Mouse (Mus musculus) heart, adult 11 months (tissue): Measurements from ENCODE around the gene Mtfr1l.

Source experiments
- DNase-seq: peaks from one replicate; pipeline ENCODE4 v3.0.0; 2022

Mtfr1l gene

DNA sequence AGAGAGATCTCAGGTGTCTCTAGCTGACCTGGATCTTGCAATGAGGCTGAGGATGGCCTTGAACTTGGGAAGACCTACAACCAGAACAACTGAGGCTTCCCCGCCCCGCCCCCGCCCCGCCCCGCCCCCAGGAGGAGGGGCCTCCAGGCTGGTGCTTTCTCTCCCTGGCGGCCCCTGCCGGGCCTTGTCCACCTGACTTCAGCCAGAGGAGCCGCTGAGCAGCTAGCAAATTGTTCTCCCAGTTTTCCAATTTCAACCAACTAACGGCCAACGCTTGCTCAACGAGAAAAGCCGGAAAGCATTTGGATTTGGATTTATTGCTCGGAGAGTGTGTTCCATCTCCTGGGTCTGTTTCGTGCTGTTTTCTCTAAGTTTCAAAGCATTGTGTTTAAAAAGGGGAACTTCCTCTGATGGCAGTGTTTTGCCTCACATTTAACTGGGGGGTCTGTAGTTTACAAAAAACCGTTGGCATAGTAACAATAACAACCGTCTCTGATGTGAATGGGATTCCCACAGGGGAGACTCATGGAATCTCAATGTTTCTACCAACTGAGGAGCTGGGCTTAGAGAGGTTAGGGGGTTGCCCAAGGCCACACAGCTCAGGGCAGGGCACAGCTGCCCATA lies 22.6 kb upstream of the Mtfr1l start:
- no peak for DNase-seq

DNA sequence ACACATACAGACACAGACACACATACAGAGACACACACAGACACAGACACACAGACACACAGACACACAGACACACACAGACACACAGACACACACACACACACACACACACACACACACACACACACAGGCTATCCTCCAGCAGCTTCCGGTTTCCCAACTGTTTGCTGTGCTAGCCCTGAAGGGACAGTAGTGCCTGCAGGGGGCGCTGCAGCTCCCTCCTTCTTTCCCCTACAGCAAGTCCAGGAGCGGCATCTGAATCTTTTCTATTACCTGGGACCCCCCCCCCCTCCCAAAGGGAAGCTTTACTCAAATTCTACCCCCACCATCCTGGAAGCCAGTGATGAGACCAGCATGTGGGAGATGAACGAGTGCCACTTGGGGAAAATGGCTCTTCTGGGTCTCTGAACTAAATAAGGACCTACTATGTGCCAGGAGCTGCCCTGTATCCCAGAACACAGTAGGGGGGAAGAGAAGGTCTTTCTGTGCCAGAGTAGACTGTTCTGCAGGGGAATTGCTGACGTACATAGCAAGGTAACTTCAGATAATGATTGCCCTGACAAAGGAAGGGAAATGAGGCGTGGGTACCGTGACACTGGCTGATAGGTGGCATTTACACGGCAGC lies 20.9 kb upstream of the Mtfr1l start:
- no peak for DNase-seq

DNA sequence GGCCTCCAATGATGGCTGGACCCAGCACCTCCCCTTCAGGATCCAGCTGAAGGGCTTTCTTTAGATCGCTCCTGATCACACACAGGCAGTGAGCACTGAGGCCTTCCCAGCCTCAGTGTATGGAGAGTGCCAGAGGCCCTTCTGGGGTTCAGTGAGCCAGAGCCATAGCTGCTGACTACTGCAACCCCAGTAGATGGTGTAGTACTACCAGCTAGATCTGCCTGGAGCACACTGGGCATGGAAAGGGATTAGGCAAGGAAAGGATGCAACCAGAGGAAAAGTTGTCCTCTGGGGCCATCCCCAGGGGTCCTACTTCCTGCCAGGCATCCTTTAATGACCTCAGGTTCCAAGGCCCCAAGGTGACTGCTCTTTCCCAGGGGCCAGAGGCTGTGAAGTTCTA lies 18.4 kb upstream of the Mtfr1l start:
- no peak for DNase-seq

DNA sequence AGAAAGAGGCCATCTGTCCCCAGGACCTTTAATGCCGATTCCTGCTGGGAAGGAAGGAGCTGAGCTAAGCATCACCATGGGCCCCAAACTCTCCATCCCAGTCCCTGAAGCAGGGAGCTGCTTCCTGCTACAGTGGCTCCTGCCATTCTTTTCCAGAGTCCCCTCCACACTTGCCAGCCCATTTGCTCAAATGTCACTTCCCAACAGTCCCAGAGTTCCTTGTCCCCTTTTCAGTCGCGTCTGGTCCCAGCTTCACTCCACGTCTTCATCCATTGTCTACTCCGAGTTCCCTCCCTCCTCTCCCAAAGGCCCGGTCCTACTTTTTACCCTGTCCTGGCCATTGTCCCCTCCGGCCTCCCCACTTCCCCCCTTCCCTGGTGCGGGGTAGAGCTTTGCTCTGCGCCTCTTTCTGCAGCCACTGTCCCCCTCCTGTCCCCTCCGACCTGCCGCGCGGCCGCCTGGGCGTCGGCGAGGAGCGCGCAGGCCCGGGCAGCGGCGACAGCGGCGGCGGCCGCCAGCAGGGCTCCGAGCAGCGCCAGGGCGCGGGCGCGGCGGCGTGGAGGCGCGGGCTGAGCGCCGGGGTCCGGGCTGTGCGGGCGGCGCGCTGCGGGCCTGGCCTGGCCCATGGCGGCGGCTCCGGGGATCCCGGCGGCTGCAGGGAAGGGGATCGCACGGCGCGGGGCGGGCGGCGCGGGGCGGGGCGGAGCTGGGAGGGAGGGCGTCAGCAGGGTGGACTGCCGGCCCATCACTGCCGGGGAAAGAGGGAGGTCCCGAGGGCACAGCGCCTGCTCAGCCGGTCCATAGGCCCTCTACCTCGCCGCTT lies 16.5 kb upstream of the Mtfr1l start, which contains the start of gene Selenon:
TSS of gene Selenon (minus strand) at position 673 of the 823 bp plus-strand sequence.
- DNase-seq: peak; percentile 99

DNA sequence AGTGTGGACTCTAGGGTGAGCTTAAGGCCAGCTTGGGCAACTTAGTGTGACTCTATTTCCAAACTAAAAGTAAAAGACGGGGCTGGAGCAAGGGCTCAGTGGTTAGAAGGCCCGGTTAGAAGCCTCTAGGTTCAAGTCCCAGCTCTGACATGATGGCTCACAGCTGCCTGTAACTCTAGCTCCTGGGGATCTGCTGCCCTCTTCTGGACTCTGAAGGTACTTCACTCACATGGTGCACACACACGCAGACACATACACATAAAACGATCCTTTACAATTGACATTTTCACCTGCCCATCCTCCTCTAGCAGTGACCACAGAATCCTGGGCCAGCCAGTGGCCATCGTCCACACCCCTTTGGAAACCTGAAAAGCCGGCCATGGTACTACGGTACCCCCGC lies 14.7 kb upstream of the Mtfr1l start:
- DNase-seq: no peak

DNA sequence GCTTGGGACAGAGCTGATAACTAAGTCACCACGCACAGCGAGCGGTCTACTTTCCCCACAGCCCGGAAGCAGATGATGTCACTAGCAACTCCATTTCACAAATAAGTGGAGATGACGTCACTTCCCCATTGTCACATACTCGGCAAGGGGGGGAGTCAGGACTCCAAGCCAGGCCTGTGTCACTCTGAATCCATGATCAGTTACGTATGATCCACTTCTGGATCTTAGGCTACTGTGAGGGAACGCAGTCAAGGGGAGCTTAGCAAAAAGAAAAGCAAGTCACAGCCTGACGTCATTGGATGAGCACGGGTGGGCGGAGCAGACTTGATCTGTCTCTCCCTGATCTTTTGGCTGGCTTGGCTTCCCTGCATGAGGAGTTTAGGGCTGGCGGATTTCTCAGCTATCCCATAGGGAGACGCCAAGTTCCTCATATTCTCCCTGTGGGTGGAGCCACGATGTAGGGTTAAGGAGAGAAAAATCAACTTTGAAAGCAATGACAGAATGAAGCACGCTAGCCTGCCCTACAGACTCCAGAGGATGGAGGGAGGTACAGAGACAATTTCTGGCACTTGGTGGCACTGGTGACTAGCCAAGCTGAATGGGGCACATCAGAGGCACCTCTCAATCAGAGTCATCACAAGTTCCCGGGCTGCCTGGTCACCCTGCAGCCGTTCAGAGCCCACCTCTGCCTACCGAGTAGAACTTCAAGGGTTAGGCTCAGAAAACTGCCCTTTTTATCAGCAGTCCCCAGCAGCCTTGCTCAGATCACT lies 13.2 kb upstream of the Mtfr1l start:
- peak; percentile 96 for DNase-seq

DNA sequence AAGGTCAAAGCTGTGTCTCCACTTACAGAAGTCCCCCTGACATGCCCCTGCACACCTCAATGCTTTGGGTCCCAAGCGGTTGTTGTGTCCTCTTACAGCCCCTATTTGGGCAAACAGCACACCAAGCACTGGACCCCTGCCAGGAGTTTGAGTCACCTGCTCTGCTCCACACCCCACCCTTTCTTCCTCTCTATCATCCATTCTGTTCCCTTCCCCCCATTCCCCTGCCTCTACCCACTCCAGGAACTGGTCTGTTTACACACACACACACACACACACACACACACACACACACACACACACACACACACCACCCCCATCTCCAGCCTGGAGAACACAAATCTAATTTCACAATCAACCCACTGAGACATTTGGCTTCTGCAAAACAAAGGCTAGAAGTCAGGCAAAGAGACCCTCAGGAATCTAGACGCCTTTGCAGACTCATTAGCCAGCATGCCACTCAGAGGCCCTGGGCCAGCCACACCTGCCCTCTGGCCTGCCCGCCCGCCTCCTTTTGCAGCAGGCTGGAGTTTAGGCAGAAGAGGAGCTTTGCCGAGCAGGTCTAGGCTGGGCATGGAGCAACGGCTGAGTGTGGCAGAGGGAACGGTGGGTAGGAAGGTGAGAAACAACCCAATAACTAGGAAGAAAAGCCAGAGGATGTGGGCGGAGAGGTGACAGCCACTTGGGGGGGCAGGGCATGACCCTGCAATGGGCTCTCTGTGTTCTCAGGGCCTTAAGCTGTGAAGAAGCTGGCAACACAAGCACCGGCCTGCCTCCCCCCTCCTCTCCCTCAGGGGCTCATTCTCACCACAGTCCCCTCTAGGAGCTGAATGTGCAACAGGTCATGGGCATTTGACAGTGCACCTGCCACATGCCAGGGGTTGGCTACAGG lies 11.9 kb upstream of the Mtfr1l start:
- no peak for DNase-seq

DNA sequence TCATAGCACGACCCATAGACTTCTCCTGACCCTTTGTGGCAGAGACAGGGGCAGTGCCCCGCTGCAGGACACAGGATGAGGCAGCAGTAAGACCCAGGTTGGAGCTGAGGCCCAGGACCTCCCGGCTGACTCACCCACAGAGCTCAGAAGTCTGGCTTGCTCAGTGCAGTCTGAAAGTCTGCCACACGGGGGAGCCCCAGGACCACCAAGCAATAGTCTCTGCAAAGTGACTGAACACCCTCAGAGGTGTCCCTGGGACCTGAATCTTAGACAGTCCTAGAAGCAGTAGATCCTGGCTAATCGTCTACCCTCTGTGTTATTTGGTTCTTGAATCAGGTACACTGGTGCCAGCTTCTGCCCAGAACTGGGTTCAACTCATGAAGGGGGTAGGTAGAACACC lies 8.1 kb upstream of the Mtfr1l start:
- peak; percentile 98 for DNase-seq

DNA sequence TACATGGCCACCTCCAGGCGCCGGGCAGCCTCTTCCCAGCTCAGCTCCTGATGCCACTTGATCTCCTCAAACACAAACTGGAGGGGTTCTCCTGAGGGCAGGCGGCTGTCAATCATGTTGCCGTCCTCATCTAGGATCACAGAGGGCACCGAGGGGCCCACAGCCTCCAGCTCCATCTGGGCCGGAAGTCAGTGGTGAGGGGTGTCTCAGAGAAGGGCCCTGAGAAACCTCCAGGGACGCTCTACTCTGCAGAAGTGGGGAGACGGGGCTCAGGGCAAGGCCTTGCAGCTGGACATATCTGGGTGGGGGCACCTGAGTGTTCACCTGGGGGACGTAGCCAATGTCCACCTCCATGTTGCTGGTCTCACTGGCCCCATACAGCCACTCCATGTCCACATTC lies 7.5 kb upstream of the Mtfr1l start:
- DNase-seq: no peak

DNA sequence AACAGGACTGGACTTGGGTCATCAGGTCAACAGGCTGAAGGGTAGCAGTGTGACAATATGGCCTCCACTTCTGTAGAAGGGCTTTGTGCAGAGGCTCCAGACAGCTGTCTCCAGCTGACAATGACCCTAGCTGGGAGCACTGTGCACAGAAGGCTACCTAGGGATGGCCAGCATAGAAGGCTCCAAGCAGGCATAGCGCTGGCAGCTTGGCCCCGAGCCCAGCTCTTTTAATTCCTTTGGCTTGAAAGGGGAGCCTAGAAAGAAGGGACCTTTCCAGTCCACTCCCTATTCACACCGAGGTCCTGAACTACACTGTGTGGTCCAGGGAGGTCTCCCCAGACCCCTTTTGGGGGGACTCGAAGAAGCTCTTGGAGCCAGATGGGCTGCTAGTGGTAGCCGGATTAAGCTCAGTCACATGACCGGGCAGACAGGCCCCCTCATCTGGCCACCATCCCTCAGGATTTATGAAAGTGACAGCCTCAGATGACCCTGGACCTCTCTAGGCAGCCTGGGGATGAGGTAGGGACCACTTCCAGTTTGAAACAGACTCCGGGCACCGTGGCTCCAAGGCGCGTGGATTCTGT lies 3.9 kb upstream of the Mtfr1l start:
- DNase-seq: peak; percentile 88

DNA sequence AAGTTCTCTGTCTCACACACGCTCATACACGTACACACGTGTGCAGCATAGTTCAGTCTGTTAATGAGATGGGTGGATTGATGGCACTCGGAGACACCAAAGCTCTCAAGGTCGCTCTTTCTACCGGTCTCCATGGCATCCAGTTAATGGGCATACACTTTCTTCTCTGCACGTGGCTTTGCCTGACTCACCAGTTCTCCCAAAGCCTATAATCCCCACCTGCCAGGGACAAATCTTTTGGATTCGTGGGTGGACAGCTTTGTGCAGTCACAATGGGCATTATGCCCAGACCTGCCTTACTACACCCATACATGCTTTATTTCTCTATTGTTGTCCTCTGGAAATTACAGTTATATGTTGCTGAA lies 582 bp upstream of the Mtfr1l start:
- DNase-seq: no peak

DNA sequence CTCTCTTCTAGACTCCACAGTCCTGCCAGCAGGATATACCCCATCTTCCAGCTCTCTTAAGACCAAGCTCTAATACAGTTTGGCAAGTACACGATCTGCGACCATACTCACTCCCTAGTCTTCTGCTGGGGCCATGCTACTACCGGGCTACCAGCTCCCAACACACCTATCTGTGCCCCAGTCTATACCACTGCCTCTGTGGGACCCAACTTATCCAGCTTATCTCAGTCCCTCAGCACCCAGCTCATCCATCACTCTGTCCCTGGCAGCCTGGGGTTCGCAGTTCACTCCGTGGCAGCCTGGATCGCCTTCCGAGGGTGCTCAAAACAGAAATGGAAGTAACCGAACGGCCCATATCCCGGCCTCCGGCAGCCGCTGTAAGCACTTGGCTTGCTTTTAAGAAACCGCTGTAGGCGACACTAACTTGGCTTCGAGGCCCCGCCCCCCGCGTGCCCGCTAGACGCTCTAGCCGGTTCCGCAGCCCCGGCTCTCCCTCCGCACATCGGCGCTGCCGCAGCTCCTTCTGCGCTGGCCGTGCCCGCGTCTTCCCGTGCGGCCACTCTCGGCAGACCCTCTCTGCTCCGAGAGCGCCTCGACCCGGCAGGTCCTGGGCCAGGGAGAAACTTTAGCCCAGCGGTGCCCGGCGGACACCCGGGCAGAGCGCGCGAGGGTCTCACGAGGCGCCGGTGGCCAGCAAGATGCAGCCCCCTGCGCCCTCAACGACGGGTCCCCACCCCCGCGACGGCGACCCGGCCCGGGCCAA lies 882 bp downstream of the Mtfr1l start:
- DNase-seq: peak; percentile 97

DNA sequence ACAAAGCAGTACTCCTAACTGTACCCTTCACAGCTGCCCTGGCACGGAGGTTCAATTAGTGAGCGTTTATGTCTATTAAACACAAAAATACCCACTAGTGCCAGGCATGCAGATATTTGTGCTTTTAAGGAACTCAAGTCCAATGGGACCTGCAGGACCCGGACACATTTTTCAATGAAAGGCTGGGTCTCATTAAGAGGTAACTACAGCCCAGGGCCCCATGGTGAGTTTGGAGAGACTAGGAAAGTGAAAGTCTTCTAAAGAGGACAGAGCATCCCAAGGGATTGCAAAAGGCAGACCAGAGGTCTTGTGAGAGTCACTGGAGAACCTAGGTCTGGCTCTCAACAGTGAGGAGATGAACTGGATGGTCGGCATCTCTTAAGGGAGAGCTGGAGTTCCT lies 1.8 kb downstream of the Mtfr1l start:
- DNase-seq: peak; percentile 91

DNA sequence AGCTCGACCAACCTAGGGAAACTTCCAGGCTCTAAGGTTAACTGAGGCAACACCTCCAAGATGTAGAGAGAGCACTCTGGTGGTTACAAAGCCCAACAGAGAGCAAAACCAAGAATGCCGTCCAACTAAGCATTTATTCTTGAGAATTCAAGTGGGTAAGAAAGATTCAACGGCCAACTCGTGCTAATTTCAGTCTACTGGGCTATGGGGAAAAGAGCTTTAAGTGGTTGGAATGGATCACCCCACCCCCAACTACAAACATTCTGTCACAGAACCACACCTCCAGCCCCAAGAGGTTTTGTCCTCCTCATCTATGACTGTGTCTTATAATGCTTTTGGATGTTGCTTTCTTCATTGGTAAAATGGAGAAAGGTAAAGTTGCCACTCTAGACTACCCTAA lies 2.3 kb downstream of the Mtfr1l start:
- no peak for DNase-seq

DNA sequence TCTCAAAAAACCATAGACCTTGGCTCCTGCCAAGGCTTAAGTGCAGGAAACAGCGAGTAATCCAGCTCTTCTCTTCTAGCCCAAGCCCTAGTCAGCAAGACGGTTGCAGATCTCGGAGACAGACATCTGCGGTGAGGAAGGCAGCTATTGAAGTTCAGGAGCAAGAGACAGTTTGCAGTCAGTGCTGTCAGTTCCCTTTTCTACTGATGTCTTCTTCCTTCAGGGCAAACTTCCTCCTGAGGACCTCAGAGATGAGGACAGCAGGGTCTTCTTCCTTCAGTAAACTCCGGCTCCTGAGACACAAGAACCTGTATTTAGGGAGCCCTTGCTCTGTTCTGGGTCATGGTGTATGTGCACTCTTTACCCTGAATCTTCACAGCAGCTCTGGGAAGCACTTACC lies 9.0 kb downstream of the Mtfr1l start:
- DNase-seq: no peak

DNA sequence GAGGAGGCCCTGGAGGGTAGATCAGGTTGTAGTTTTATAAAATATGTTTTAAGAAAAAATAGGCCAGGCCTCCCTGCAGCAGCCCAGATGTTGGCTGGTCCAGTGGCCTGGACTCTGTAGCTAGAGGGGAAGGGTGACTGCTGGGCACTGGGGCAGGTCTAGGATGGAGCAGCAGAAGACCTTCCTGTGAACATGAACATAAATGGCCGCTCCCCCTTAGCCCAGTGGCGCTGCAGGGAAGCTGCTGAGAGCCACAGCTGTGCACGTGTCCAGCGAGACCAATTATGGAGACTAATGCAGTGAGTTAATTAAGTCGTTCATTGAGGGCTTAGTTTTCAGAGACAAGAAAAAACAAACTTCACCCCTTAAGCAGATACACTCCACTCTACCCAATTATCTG lies 9.4 kb downstream of the Mtfr1l start:
- DNase-seq: no peak

DNA sequence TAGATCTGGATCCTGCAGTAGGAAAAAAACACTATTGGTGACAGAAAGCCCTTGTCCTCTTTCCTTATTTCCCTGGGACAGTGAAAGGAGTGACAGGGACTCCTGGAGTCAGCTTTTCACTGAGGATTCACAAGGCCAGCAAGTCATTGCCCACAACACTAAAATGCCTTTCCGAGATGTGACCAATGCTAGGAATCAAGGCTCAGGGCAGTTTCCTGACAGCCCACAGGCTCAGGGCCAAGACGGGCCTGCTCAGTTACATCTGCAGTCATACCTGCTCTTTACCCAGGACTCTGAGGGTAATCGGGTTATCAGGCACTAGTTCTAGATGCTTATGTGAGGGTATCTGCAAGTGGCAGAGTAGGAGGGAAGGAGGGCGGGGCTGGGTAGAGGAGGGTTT lies 11.7 kb downstream of the Mtfr1l start:
- no peak for DNase-seq

DNA sequence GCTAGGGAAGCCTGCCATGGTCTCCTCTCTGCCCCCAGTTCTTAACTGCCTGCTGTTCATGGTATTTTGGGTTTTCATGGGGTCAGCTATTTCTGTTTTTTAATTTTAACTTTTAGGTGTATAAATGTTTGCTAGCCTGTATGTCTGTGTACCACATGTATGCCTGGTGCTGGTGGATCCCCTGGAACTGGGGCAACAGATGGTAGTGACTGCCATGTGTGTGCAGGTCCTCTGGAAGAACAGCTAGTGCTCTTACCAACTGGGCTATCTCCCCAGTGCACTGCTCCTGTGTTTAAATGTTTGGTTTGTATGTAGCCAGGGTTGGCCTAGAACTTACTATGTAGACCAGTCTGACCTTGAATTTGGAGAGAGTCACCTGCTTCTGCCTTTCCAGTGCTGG lies 15.9 kb downstream of the Mtfr1l start:
- DNase-seq: no peak

DNA sequence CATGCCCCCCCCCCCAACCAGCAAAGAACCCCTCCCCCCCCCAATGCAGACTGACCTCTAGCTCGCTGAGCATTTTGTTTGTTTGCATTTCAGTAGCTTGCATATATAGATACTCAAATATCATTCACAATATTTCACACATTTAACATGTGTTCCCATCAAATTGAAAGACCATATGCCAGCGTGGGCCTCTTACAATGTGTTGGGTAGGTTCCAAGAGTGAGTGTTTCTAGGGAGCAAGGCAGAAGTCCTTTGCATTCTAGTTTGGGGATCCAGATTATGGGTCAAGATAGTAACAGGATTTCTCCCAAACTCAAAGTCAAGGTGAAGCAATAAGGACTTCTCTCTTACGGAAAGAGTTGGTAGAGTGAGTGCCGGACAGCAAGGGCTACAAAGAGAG lies 16.6 kb downstream of the Mtfr1l start:
- no peak for DNase-seq

DNA sequence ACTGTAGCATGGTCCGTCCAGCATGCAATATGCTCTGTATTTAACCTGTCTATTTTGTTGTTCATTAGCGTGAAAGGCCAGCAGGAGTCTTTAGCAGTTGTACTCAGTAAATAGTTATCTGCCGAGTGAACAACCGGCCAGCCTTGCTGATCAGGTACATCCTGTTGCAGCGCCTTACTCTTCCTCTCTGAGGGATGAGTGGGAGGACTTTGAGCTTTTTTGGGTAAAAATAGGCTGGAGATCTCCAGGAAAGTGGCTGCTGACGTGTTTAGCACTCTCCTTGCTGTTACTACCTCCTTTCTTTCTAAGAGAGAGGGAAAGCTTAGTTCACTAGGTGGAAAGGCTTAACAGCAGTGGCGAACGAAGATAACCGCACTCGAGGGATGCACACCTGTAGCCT lies 17.5 kb downstream of the Mtfr1l start:
- DNase-seq: no peak

DNA sequence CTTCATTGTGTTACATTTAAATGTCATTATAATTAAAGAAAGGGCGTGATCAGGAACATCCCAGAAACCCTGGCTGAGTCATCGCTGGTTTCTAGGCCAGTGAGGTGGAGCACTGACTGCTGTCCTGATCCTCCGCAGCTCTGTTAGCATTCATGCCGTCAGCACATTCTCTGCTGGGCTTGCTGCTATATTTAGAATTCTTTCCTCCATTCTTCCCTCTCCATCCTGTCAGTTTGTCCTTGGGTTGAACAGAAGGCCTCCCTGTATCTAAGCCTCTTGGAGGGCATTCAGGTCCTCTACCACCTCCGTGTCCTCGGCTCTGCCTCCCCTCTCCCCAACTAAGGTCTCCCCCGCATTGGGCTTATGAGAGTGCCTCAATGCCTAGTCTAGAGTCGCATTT lies 18.2 kb downstream of the Mtfr1l start:
- DNase-seq: peak; percentile 96
